Mouse (Mus musculus): ENCODE measurements around the gene Kcp. TPM values are rescaled to one million over a fixed set of nuclear protein-coding genes. Genes with fewer than 3 reads are reported as not detected.

Kcp gene
- polyA plus RNA-seq, 1 experiment from 2014 or later, result 10.0 TPM

DNA sequence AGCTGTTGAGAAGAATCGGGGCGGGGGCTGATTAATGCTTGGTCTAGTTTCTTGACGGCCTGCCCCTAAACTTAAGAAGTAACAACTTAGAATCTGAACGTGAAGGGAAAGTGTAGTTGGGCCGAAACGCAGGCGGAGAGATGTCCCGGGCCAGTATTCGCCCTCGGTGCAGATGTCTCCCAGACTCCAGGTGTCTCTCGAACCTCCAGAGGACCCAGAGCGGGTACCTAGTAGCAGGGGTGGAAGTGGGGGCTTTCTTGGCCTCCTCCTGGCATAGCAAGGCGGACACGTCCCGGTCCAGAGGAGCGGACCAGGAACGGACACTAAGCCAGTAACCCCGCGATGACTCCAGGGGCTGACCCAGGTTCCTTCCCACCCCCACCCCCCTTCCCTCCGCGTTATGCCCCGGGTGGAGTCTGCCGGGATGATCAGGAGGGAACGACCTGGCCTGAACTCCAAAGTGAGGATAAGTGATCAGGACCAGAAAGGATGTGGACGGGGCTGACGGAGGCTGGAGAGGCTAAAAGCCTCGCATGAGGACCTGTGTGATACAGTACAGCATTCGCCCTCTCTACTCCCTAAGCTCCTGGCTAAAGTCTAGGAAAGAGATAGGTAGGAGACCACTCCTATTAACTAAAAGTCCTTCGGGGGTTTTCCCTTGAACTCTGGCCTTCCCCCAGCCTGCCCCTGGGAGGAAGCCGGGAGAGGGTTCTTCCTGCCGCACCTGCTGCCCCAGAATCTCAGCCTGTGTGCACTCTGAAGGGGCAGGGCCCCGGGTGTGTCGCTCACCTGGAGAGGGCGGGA lies 19.8 kb upstream of the Kcp start:
- Histone ChIP-seq H3K9me3 (replicated peaks; ENCODE audit: control insufficient read depth, low read length) (no peaks in the 10 kb centered on the region), H3K9ac (replicated peaks; ENCODE audit: low read length) (no peak overlapping the region), H3K36me3 (replicated peaks; ENCODE audit: control insufficient read depth, insufficient read depth, low read depth, low read length) (no peaks in the 10 kb centered on the region), H3K4me2 (ENCODE audit: low read depth, low read length) (peak overlapping the region; percentile 99), H3K4me1 (ENCODE audit: control insufficient read depth, insufficient read depth, low read length) (peaks cover 9% of the 10 kb centered on the region; the same call in 1 of the 2 replicates), H3K27me3 (ENCODE audit: control insufficient read depth, insufficient read depth, low read length) (peaks cover 34% of the 10 kb centered on the region), H3K4me3 (ENCODE audit: low read depth, low read length) (peak overlapping the region; percentile 59; the same call in 1 of the 2 replicates), H3K27ac (replicated peaks; ENCODE audit: low read depth, low read length) (no peak overlapping the region)
- DNase-seq (ENCODE audit: low spot score), result no peak
- no peak for ATAC-seq (replicated peaks; ENCODE audit: insufficient number of reproducible peaks, low FRiP score, low TSS enrichment, low read depth)
- 2% methylated on average over 34 of the region's 34 CpGs for WGBS

DNA sequence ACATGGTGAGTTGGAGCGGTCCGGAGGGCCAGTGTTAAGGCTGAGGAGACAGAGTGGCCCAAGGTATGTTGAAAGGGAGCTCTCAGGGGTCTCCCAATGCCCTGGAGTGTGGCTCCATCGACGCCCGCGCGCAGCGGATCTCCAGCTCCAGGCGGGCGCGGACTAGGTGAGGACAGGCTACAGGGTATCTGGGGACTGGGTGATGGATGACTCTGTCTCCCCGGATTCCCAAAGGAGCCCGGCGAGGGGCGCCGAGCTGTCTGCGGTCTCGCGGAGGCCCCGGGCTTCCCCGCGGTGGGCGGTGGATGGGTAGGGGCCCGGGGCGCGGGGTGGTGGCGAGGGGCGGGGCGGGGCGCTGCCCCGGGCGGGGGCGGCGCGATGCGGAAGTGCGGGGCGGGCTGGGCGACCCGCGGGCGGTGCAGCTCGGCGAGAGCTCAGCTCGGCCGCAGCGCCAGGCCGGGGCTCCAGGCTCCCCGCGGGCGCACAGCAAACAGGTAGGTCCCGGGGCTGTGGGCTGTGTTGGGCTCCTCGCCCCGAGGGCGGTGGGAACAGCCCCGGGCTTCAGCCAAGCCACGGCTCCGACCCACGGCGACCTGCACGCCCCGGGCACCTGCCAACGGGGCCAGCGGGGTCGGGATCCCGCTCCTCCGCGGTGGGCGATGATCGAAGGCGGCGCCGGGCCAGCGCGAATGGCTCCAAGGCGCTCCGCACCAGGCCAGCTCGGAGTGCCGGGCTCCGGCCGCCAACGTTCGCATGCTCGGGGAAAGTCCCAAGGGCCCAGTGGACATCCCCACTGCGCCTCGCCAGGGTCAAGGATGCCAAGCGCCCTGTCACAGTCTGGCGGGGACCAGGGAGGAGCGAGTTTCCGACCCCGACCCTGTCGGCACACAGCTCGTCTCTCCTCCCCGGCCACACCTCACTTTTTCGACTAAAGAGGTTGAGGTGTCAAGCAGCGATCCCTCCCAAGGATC lies 18.8 kb upstream of the Kcp start, which contains the start of gene Irf5:
Gene Irf5, plus strand, starts transcription at position 345 of the 971 bp plus-strand sequence.
- Histone ChIP-seq H3K27ac (replicated peaks; ENCODE audit: low read depth, low read length) (no peak within 1 kb of the TSS), H3K27me3 (ENCODE audit: control insufficient read depth, insufficient read depth, low read length) (peaks cover 34% of the 10 kb centered on the region), H3K9ac (replicated peaks; ENCODE audit: low read length) (peak within 1 kb of the TSS; percentile 54), H3K4me2 (ENCODE audit: low read depth, low read length) (peak within 1 kb of the TSS; percentile 99), H3K36me3 (replicated peaks; ENCODE audit: control insufficient read depth, insufficient read depth, low read depth, low read length) (no peaks in the 10 kb centered on the region), H3K4me3 (ENCODE audit: low read depth, low read length) (peak within 1 kb of the TSS; percentile 59), H3K9me3 (replicated peaks; ENCODE audit: control insufficient read depth, low read length) (no peaks in the 10 kb centered on the region), H3K4me1 (ENCODE audit: control insufficient read depth, insufficient read depth, low read length) (peaks cover 9% of the 10 kb centered on the region; the same call in 1 of the 2 replicates)
- ATAC-seq (replicated peaks; ENCODE audit: insufficient number of reproducible peaks, low FRiP score, low TSS enrichment, low read depth), result peak; percentile 15
- DNase-seq (ENCODE audit: low spot score), result peak; percentile 41
- under 1% methylated on average over 70 of the region's 96 CpGs for WGBS

DNA sequence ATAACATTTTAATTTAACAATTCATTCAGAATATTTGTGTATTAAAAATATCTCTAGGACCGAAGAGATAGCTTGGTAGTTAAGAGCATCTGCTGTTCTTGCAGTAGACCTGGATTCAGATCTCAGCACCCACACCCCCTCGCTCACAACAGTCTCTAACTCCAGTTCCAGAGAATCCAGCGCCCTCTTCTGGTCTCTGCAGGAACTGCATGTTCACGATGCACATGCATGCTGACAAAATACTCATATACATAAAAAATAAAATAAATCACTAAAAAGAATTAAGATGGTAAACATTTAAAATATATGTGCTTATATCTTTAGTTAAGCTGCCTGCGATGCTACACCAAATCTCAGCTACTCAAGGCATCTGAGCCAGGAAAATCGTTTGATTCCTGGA lies 17.5 kb upstream of the Kcp start:
- H3K9ac ChIP-seq (replicated peaks; ENCODE audit: low read length), result no peak overlapping the region
- H3K4me2 ChIP-seq (ENCODE audit: low read depth, low read length), result no peak overlapping the region
- WGBS, result 64% methylated on average over 6 of the region's 6 CpGs
- no peak overlapping the region for H3K27ac ChIP-seq (replicated peaks; ENCODE audit: low read depth, low read length)
- DNase-seq (ENCODE audit: low spot score), result peak; percentile 31
- H3K36me3 ChIP-seq (replicated peaks; ENCODE audit: control insufficient read depth, insufficient read depth, low read depth, low read length), result no peaks in the 10 kb centered on the region
- peaks cover 9% of the 10 kb centered on the region; the same call in 1 of the 2 replicates for H3K4me1 ChIP-seq (ENCODE audit: control insufficient read depth, insufficient read depth, low read length)
- H3K4me3 ChIP-seq (ENCODE audit: low read depth, low read length), result no peak overlapping the region
- ATAC-seq (replicated peaks; ENCODE audit: insufficient number of reproducible peaks, low FRiP score, low TSS enrichment, low read depth), result no peak
- H3K9me3 ChIP-seq (replicated peaks; ENCODE audit: control insufficient read depth, low read length), result no peaks in the 10 kb centered on the region
- peaks cover 34% of the 10 kb centered on the region for H3K27me3 ChIP-seq (ENCODE audit: control insufficient read depth, insufficient read depth, low read length)

DNA sequence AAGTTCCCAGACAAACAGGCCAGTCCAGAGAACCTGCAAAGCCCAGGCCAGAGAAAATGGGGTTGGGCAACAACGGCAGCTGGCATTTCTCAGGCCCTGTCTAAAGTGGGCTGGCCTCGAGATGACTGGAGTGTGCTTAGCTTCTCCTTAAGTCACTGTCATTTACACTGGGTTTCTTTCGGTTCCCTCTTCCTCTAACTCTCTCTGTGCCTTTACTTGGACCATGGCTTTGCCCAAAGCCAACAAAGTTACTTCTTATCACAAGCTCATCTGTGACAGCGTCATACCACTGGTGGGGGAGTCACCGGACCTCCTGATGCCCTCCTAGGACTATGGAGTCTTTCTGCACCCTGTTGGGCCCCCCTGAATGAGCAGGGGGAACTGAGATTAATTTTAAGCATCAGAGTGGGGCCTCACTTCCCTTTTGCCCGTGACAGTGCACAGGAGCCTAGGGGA lies 16.3 kb upstream of the Kcp start:
- Histone ChIP-seq H3K9ac (replicated peaks; ENCODE audit: low read length) (no peak overlapping the region), H3K4me2 (ENCODE audit: low read depth, low read length) (no peak overlapping the region), H3K27me3 (ENCODE audit: control insufficient read depth, insufficient read depth, low read length) (peaks cover 28% of the 10 kb centered on the region), H3K9me3 (replicated peaks; ENCODE audit: control insufficient read depth, low read length) (no peaks in the 10 kb centered on the region), H3K27ac (replicated peaks; ENCODE audit: low read depth, low read length) (no peak overlapping the region), H3K36me3 (replicated peaks; ENCODE audit: control insufficient read depth, insufficient read depth, low read depth, low read length) (no peaks in the 10 kb centered on the region), H3K4me3 (ENCODE audit: low read depth, low read length) (no peak overlapping the region), H3K4me1 (ENCODE audit: control insufficient read depth, insufficient read depth, low read length) (peaks cover 9% of the 10 kb centered on the region; the same call in 1 of the 2 replicates)
- DNase-seq (ENCODE audit: low spot score), result no peak
- WGBS, result 72% methylated on average over 6 of the region's 6 CpGs
- ATAC-seq (replicated peaks; ENCODE audit: insufficient number of reproducible peaks, low FRiP score, low TSS enrichment, low read depth), result no peak

DNA sequence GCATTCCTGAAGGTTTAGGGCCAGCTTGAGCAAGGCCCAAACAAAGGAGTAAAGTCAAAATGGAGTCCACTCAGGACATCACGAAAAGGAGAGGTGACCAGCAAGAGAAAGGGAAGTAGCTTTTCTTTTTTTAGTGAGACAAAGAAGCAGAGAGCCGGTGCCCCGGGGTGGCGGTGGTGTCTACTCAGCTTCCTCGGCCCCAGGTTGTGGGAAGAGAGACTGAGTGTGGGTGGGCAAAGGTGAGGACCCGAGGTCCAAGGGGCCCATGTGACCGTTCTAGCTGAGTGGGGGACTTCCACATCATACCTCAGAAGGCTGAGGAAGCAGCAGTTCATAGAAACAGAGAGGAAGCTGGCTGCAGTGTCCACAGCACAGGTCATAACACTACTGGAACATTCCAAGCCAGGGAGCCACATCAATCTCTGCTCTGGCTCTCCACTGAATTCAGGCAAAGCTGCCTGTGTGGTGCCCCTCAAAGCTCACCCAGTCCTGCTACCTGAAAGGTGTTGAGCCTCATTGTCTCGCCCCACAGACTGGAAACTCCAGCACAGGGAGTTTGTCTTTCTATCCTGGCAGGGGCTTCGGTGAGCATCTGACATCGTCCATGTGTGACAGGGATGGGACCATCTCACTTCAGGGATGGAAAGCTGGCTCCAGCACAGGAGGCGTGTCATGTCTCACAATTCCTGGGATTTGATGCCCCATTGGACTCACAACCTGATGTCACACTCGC lies 15.7 kb upstream of the Kcp start:
- H3K36me3 ChIP-seq (replicated peaks; ENCODE audit: control insufficient read depth, insufficient read depth, low read depth, low read length), result no peaks in the 10 kb centered on the region
- H3K9ac ChIP-seq (replicated peaks; ENCODE audit: low read length), result no peak overlapping the region
- peaks cover 22% of the 10 kb centered on the region for H3K27me3 ChIP-seq (ENCODE audit: control insufficient read depth, insufficient read depth, low read length)

DNA sequence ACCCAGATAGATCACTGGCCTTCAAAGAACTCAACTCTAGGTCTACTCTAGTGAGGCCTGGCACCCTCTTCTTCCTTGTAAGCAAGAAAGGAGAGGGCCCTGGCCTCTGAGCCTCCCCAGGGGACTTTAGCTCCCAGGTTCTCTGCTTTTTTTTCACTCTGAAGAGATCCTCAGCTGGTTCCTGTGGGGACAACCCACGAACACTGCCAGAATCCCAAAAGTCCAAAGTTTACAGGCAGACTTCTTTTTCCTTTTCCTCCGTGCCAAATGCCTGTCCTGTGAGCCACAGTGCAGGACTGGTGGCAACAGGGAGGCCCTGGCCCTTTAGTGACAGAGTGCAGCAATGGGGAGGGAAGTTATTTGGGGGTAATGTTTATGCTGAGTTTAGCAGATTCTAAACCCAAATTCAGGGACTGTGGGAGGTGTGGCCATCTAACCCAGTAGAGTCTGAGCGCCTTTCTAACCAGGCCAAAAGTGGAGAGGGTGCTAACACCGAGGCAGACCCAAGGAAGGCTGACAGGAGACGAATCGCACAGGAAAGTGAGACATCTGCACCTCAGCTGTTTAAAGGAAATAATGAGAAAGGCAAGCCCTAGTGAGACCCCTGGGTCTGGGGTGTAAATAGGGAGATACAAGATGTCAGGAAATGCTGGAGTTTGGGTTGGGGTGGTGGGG lies 15.0 kb upstream of the Kcp start:
- DNase-seq (ENCODE audit: low spot score), result no peak
- WGBS, result 74% methylated on average over 6 of the region's 6 CpGs
- Histone ChIP-seq H3K9ac (replicated peaks; ENCODE audit: low read length) (no peak overlapping the region), H3K4me2 (ENCODE audit: low read depth, low read length) (no peak overlapping the region), H3K27me3 (ENCODE audit: control insufficient read depth, insufficient read depth, low read length) (peaks cover 15% of the 10 kb centered on the region), H3K27ac (replicated peaks; ENCODE audit: low read depth, low read length) (no peak overlapping the region), H3K4me3 (ENCODE audit: low read depth, low read length) (no peak overlapping the region), H3K4me1 (ENCODE audit: control insufficient read depth, insufficient read depth, low read length) (peaks cover 5% of the 10 kb centered on the region; the same call in 1 of the 2 replicates), H3K9me3 (replicated peaks; ENCODE audit: control insufficient read depth, low read length) (no peaks in the 10 kb centered on the region), H3K36me3 (replicated peaks; ENCODE audit: control insufficient read depth, insufficient read depth, low read depth, low read length) (no peaks in the 10 kb centered on the region)
- ATAC-seq (replicated peaks; ENCODE audit: insufficient number of reproducible peaks, low FRiP score, low TSS enrichment, low read depth), result no peak

More for the DNA sequence above, 15.7 kb upstream of the Kcp start:
- no peak overlapping the region for H3K4me3 ChIP-seq (ENCODE audit: low read depth, low read length)
- H3K4me1 ChIP-seq (ENCODE audit: control insufficient read depth, insufficient read depth, low read length), result peaks cover 9% of the 10 kb centered on the region; the same call in 1 of the 2 replicates
- DNase-seq (ENCODE audit: low spot score) (no peak), ATAC-seq (replicated peaks; ENCODE audit: insufficient number of reproducible peaks, low FRiP score, low TSS enrichment, low read depth) (no peak)
- H3K27ac ChIP-seq (replicated peaks; ENCODE audit: low read depth, low read length), result no peak overlapping the region
- no peaks in the 10 kb centered on the region for H3K9me3 ChIP-seq (replicated peaks; ENCODE audit: control insufficient read depth, low read length)
- no peak overlapping the region for H3K4me2 ChIP-seq (ENCODE audit: low read depth, low read length)
- 80% methylated on average over 12 of the region's 12 CpGs for WGBS

DNA sequence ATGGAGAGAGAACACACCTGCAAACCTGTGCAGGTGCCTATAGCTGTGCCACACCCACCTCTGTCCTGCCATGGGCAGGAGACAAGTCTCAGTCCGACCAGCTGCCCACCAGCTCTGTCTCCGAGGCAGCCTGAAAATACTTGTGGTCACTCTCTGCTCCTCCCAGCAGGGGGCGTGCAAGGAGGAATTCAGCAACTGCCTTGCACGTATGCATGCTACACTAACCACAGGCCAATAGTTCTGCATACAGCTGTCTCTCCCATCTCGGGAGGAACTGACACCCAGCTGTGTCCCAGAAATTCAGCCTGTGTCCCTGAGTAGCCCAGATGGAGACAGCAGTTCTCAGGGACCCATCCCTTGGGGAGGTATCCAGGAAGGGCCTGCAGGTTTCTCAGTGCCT lies 9.4 kb upstream of the Kcp start:
- Histone ChIP-seq H3K9me3 (replicated peaks; ENCODE audit: control insufficient read depth, low read length) (no peaks in the 10 kb centered on the region), H3K4me1 (ENCODE audit: control insufficient read depth, insufficient read depth, low read length) (no peaks in the 10 kb centered on the region), H3K27me3 (ENCODE audit: control insufficient read depth, insufficient read depth, low read length) (no peaks in the 10 kb centered on the region), H3K4me2 (ENCODE audit: low read depth, low read length) (no peak overlapping the region), H3K27ac (replicated peaks; ENCODE audit: low read depth, low read length) (no peak overlapping the region), H3K36me3 (replicated peaks; ENCODE audit: control insufficient read depth, insufficient read depth, low read depth, low read length) (no peaks in the 10 kb centered on the region), H3K9ac (replicated peaks; ENCODE audit: low read length) (no peak overlapping the region), H3K4me3 (ENCODE audit: low read depth, low read length) (no peak overlapping the region)
- ATAC-seq (replicated peaks; ENCODE audit: insufficient number of reproducible peaks, low FRiP score, low TSS enrichment, low read depth) (no peak), DNase-seq (ENCODE audit: low spot score) (peak; percentile 75)
- WGBS, result 7% methylated on average over 5 of the region's 5 CpGs
